Mouse (Mus musculus) cerebellum, adult 2 months (tissue): ENCODE results near the gene Tmem252. TPM values are rescaled to one million over a fixed set of nuclear protein-coding genes. Genes with fewer than 3 reads are reported as not detected.

Source experiments
- DNase-seq, 2 experiments: peaks; one replicate each; pipeline ENCODE4 v3.0.0; 2021
- H3K27ac ChIP-seq: fragments of 200-500 bp; 2 replicates; pipeline ENCODE4 v1.5.1; 2012; ENCODE audit warnings: low read length, control low read depth, inconsistent platforms; ENCODE audit not compliant: insufficient read depth
- H3K27me3 ChIP-seq: fragments of 200-500 bp; 2 replicates; pipeline ENCODE4 v1.6.1; 2012; ENCODE audit warnings: inconsistent platforms, mild to moderate bottlenecking, low read length, moderate library complexity; ENCODE audit not compliant: control insufficient read depth, insufficient read depth
- H3K4me1 ChIP-seq: fragments of 200-500 bp; 2 replicates; pipeline ENCODE4 v1.6.1; 2011; ENCODE audit warnings: low read length; ENCODE audit not compliant: control insufficient read depth, insufficient read depth
- H3K4me3 ChIP-seq: fragments of 200-500 bp; replicated peaks from 2 replicates; pipeline ENCODE3; 2011; ENCODE audit warnings: mild to moderate bottlenecking, low read depth, low read length, control low read depth; ENCODE audit not compliant: insufficient read depth
- CTCF ChIP-seq: fragments of 200-500 bp; IDR thresholded peaks from 2 replicates; pipeline ENCODE4 v1.5.1; 2011; ENCODE audit warnings: low read depth, mild to moderate bottlenecking, control low read depth, low read length, moderate library complexity, borderline replicate concordance; ENCODE audit not compliant: insufficient read depth
- POLR2A ChIP-seq: fragments of 200-500 bp; IDR thresholded peaks from 2 replicates; pipeline ENCODE4 v1.6.1; 2011; ENCODE audit warnings: low read length, control low read depth, borderline replicate concordance; ENCODE audit not compliant: insufficient read depth
- WGBS: fragments of 180-500 bp; shearing (Covaris S2); methylation state at CpG from one replicate; pipeline ENCODE4 v1.1.7; 2018; 5-methylcytosine and 5-hydroxymethylcytosine counted together
- polyA plus RNA-seq: library from polyadenylated mRNA; depleted of rRNA; stranded (reverse); fragments of >200 nt; gene quantifications from 2 replicates; pipeline ENCODE4 v1.2.3, GENCODE M21; 2012

Tmem252 gene
- polyA plus RNA-seq, 1 experiment = 0.26 TPM

GRCm38 (mm10) chr19:24646162-24646829 lies 27.5 kb upstream of the Tmem252 start:
- WGBS = 82% methylated on average over 8 of the region's 8 CpGs
- no peak for TF ChIP-seq POLR2A
- TF ChIP-seq CTCF = no peak
- Histone ChIP-seq H3K27me3 (no peaks in the 10 kb centered on the region), H3K27ac (no peak overlapping the region), H3K4me1 (no peaks in the 10 kb centered on the region), H3K4me3 (no peak overlapping the region)
- DNase-seq = no peak

DNA sequence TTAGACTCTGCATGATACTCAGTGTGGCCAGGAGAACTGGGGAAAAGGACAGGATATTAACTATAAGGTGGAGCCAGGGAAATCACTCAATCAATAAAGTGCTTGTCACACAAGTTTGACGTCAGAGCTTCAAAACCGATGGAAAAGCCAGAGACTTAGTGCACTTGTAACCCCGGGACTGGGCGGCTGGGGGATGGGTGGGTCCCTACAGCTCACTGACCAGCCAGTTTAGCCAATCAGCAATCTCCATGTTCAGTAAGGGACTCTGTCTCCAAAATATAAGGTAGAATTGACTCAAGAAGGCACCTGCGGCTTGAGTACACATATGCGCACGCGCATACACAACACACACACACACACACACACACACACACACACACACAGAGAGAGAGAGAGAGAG lies 25.8 kb upstream of the Tmem252 start:
- DNase-seq = no peak
- TF ChIP-seq POLR2A (no peak), CTCF (no peak)
- H3K27ac ChIP-seq = no peak overlapping the region
- H3K4me1 ChIP-seq = no peaks in the 10 kb centered on the region
- H3K27me3 ChIP-seq = no peaks in the 10 kb centered on the region
- H3K4me3 ChIP-seq = no peak overlapping the region
- WGBS = 79% methylated on average over 8 of the region's 8 CpGs

DNA sequence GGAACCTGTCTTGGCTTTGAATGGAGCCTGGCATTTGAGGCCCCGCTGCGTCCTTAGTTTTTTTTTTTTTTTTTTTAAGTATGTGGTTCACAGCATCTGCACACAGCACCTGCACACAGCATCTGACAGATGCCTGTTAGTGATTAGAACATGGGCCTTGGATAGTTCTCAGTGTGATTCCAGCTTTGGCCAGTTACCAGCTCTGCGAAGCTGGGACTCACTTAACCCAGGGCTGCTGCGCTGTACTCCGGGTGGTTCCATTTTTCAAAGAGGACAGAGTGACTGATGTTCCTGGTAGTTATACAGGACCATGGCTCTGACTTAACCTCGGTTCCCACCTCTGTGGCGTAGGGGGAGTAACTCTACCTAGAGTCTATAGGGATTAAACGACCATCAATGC lies 23.4 kb upstream of the Tmem252 start:
- Histone ChIP-seq H3K27ac (no peak overlapping the region), H3K4me3 (no peak overlapping the region), H3K27me3 (no peaks in the 10 kb centered on the region; the same call in 1 of the 2 replicates), H3K4me1 (no peaks in the 10 kb centered on the region)
- DNase-seq = no peak
- TF ChIP-seq POLR2A (no peak), CTCF (no peak)
- 49% methylated on average over 8 of the region's 8 CpGs for WGBS

GRCm38 (mm10) chr19:24651595-24651994 lies 22.2 kb upstream of the Tmem252 start:
- WGBS = 40% methylated on average over 2 of the region's 2 CpGs
- Histone ChIP-seq H3K4me3 (no peak overlapping the region), H3K27ac (no peak overlapping the region), H3K27me3 (no peaks in the 10 kb centered on the region; the same call in 1 of the 2 replicates), H3K4me1 (no peaks in the 10 kb centered on the region)
- DNase-seq = no peak
- TF ChIP-seq CTCF = no peak
- no peak for TF ChIP-seq POLR2A

GRCm38 (mm10) chr19:24652342-24653019 lies 21.3 kb upstream of the Tmem252 start:
- Histone ChIP-seq H3K27me3 (no peaks in the 10 kb centered on the region; the same call in 1 of the 2 replicates), H3K27ac (no peak overlapping the region), H3K4me3 (no peak overlapping the region), H3K4me1 (no peaks in the 10 kb centered on the region)
- DNase-seq = no peak
- WGBS = 38% methylated on average over 6 of the region's 6 CpGs
- no peak for TF ChIP-seq POLR2A
- TF ChIP-seq CTCF = no peak

GRCm38 (mm10) chr19:24653230-24653799 lies 20.5 kb upstream of the Tmem252 start:
- DNase-seq = no peak
- H3K4me3 ChIP-seq = no peak overlapping the region
- WGBS = 83% methylated on average over 9 of the region's 9 CpGs
- H3K4me1 ChIP-seq = no peaks in the 10 kb centered on the region
- no peaks in the 10 kb centered on the region; the same call in 1 of the 2 replicates for H3K27me3 ChIP-seq
- TF ChIP-seq POLR2A = no peak
- H3K27ac ChIP-seq = no peak overlapping the region

DNA sequence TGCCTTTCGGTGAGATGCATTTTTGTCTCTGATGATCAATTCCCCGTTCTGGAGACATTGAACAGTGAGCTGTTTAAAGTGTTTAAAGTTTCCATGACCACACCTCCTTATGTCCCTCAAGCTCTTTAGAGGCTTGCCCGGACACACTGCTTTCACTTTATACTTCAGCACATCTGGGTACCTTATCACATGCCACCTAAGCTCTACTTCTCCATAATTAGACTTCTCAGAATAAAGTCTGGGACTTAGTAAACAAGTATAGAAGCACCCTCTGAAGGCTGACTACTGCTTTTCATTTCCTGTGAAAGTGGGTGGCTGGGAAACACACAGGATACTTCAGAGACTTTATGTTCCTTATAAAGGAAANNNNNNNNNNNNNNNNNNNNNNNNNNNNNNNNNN lies 16.8 kb upstream of the Tmem252 start:
- DNase-seq = no peak
- no peak overlapping the region for H3K4me3 ChIP-seq
- WGBS = 91% methylated on average over 3 of the region's 3 CpGs

GRCm38 (mm10) chr19:24662346-24662745 lies 11.5 kb upstream of the Tmem252 start:
- no peak for DNase-seq
- 93% methylated on average over 2 of the region's 2 CpGs for WGBS
- H3K4me3 ChIP-seq = no peak overlapping the region
- no peak overlapping the region for H3K27ac ChIP-seq
- no peaks in the 10 kb centered on the region for H3K4me1 ChIP-seq
- TF ChIP-seq POLR2A (no peak), CTCF (no peak)
- no peaks in the 10 kb centered on the region for H3K27me3 ChIP-seq

More for the DNA sequence above, 16.8 kb upstream of the Tmem252 start:
- no peaks in the 10 kb centered on the region for H3K4me1 ChIP-seq
- H3K27me3 ChIP-seq = no peaks in the 10 kb centered on the region; the same call in 1 of the 2 replicates
- no peak overlapping the region for H3K27ac ChIP-seq
- no peak for TF ChIP-seq POLR2A
